Mouse (Mus musculus): Measurements from ENCODE around the gene Dynlrb1. TPM values are rescaled to one million over a fixed set of nuclear protein-coding genes. Genes with fewer than 3 reads are reported as not detected.

Gene Dynlrb1
- total and polyA plus RNA-seq, 3 experiments, result 152 to 302 (median 290) TPM

- Histone ChIP-seq H3K4me3 (replicated peaks in 1 of 3; ENCODE audit: low read depth in 2 of 3, low read length in 2 of 3, poor library complexity in 1 of 3) (no peak overlapping the region), H3K79me2 (replicated peaks; ENCODE audit: control insufficient read depth, extremely low read depth, insufficient read depth, poor library complexity, severe bottlenecking) (no peaks in the 10 kb centered on the region), H3K36me3 (replicated peaks in 1 of 2; ENCODE audit: control insufficient read depth in 1 of 2, insufficient read depth in 1 of 2, low read length in 1 of 2) (peaks cover 0 to 11% of the 10 kb centered on the region in 2 experiments), H3K27me3 (replicated peaks) (no peaks in the 10 kb centered on the region), H3K9me3 (replicated peaks; ENCODE audit: low read length) (peaks cover 4% of the 10 kb centered on the region), H3K4me2 (ENCODE audit: insufficient read depth, low read depth, poor library complexity, severe bottlenecking) (no peak overlapping the region), H3K27ac (ENCODE audit: insufficient read depth, low read depth) (no peak overlapping the region), H3K9ac (ENCODE audit: insufficient read depth, low read depth) (no peak overlapping the region), H3K4me1 (ENCODE audit: control insufficient read depth in 1 of 2, insufficient read depth in 2 of 2) (no peaks in the 10 kb centered on the region)
- no peak for TF ChIP-seq NELFE (IDR thresholded peaks at IDR 0.05; ENCODE audit: low read depth, low read length)
- TF ChIP-seq KAT2A (IDR thresholded peaks at IDR 0.05; ENCODE audit: insufficient replicate concordance, low read length), result no peak
- TF ChIP-seq ZNF384 (IDR thresholded peaks at IDR 0.05; ENCODE audit: low read depth, low read length), result no peak
- peak; percentile 39 for TF ChIP-seq RAD21 (IDR thresholded peaks at IDR 0.05; ENCODE audit: low read depth, low read length)
- TF ChIP-seq IRF4 (IDR thresholded peaks at IDR 0.05; ENCODE audit: low read depth, low read length), result no peak
- no peak for TF ChIP-seq E2F4 (IDR thresholded peaks at IDR 0.05; ENCODE audit: insufficient replicate concordance, low read depth, low read length)
- TF ChIP-seq USF1 (IDR thresholded peaks at IDR 0.05; ENCODE audit: low read depth, low read length), result no peak
- peak in 1 of 2 experiments; percentile 78; a peak in 2 of 4 replicates for TF ChIP-seq CTCF (conservative IDR thresholded peaks at IDR 0.05 in 1 of 2, IDR thresholded peaks at IDR 0.05 in 1 of 2; ENCODE audit: low read depth in 2 of 2, low read length in 2 of 2)
- no peak for TF ChIP-seq MXI1 (IDR thresholded peaks at IDR 0.05; ENCODE audit: low read depth, low read length)
- no peak for TF ChIP-seq TCF12 (IDR thresholded peaks at IDR 0.05; ENCODE audit: low read depth, low read length)
- TF ChIP-seq CHD1 (IDR thresholded peaks at IDR 0.05; ENCODE audit: low read depth, low read length), result no peak
- no peak for TF ChIP-seq POLR2A (IDR thresholded peaks at IDR 0.05; ENCODE audit: low read depth, low read length)
- TF ChIP-seq RCOR1 (conservative IDR thresholded peaks at IDR 0.05; ENCODE audit: low read depth, low read length), result no peak
- TF ChIP-seq JUND (conservative IDR thresholded peaks at IDR 0.05; ENCODE audit: low read depth, low read length), result no peak
- TF ChIP-seq EP300 (IDR thresholded peaks at IDR 0.05; ENCODE audit: low read length), result no peak
- TF ChIP-seq ELF1 (IDR thresholded peaks at IDR 0.05; ENCODE audit: low read depth, low read length), result no peak
- no peak for TF ChIP-seq ETS1 (conservative IDR thresholded peaks at IDR 0.05; ENCODE audit: low read depth, low read length)
- TF ChIP-seq MAZ (IDR thresholded peaks at IDR 0.05; ENCODE audit: low read depth, low read length), result no peak
- TF ChIP-seq NRF1 (IDR thresholded peaks at IDR 0.05; ENCODE audit: low read depth, low read length), result no peak
- peak; percentile 62 for TF ChIP-seq SMC3 (IDR thresholded peaks at IDR 0.05; ENCODE audit: low read depth, low read length)
- TF ChIP-seq MAFK (IDR thresholded peaks at IDR 0.05; ENCODE audit: insufficient replicate concordance, low read length), result no peak
- TF ChIP-seq POLR2AphosphoS2 (IDR thresholded peaks at IDR 0.05; ENCODE audit: low read depth, low read length), result no peak
- dilution Hi-C loops (cut with MboI; ENCODE audit: extremely low pct_ligation_motif_present, extremely low pct_unique_long_range_greater_than_20kb, low sequenced_read_pairs), result no loop called here
- in situ Hi-C loops (cut with MboI; ENCODE audit: low pct_ligation_motif_present, low pct_unique_long_range_greater_than_20kb, low sequenced_read_pairs), result no loop called here
- peak; percentile 30 for DNase-seq (ENCODE audit: extremely low read depth)
Observed at GRCm38 (mm10) chr2:155271957-155272356, 35.6 kb downstream of the Dynlrb1 start.
